Mouse (Mus musculus) bone marrow macrophage, adult 2 months (primary cell): ENCODE data around the gene Crp.

Experiments used
- CTCF ChIP-seq: IDR thresholded peaks from 2 replicates; pipeline ENCODE4 v1.5.1; 2012; ENCODE audit warnings: low read depth, mild to moderate bottlenecking, low read length, moderate library complexity
- POLR2A ChIP-seq: IDR thresholded peaks from 2 replicates; pipeline ENCODE4 v1.6.1; 2012; ENCODE audit warnings: mild to moderate bottlenecking, low read depth, low read length, borderline replicate concordance

DNA sequence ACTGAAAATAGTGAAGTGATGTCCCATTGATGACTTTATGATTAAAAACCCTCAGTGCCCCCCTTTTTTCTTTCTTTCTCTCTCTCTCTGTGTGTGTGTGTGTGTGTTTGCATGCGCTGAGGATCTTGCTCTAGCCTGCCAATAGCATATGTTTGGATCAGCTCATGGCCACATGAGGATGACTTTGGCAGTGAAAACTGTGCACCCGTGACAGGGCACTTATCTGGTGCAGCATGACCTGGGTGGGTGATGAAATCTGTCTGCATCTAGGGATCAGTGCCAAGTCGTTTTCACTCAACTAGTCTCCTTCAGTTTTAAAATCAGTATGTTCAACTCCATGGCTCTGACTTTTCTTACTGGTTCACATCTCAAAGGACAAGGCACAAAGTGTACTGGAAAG, 12.7 kb upstream of the Crp start:
- TF ChIP-seq CTCF (no peak), POLR2A (no peak)
